Mouse (Mus musculus): Measurements from ENCODE around the gene Ano5.

Ano5 gene

GRCm38 (mm10) chr7:51631171-51631570, 120.3 kb downstream of the Ano5 start:
- no peak for DNase-seq

GRCm38 (mm10) chr7:51632543-51633229, 121.9 kb downstream of the Ano5 start:
- no peak for DNase-seq

DNA sequence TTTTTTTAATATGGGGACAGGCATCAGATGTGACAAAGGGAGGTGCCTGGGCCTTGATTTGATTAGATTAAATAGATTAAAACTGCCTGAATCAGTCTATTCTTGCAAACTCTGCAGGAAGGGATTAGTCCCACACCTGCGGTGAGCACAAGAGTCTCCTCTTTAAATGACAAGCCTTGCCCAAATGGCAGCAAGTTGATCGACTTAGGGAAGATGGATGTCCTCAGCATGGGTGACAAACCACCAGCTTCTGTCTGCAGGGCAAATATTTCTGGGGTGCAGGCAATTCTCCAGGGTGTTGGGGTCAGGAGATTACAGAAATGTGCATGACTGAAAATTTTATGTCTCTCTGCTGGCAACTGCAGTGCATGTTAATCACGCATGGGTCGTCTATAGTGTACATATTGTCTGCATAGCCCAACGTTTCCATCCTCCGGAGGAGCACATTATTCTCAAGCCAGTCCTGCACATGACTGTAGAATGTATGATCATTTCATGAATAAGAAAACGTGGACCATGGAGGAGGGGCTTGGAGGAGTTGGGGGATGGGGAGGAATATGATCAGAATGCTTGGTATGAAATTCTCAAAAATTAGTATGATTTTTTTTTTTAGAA, 122.5 kb downstream of the Ano5 start:
- DNase-seq, result no peak

All from right cerebral cortex, postnatal 14 days (tissue).